8 mouse cellular contexts compared by ENCODE assay signal in genomic region chr14:55634874-55635522, GRCm38 (mm10). TPM values are rescaled to one million over a fixed set of nuclear protein-coding genes. Genes with fewer than 3 reads are reported as not detected.
A peak's percentile ranks its signal among the peaks of the same experiment; 100 is the strongest.
DNase-seq lines count a peak whose midpoint lies in the region; ATAC-seq and TF ChIP-seq lines count a peak whose summit lies in the region.

No protein-coding gene starts in this region.

- peak; percentile 71 for ATAC-seq in embryonic facial prominence, embryonic 11.5 days (replicated peaks; ENCODE audit: insufficient number of reproducible peaks, low FRiP score, low TSS enrichment, low read depth)
- ATAC-seq in hindbrain, embryonic 11.5 days (ENCODE audit: low FRiP score), result peak; percentile 77
- ATAC-seq in neural tube, embryonic 13.5 days (ENCODE audit: low read depth), result no peak; the same call in none of the 2 replicates

- no peaks in the 10 kb centered on the region for H3K4me1 ChIP-seq in embryonic facial prominence, embryonic 11.5 days (ENCODE audit: control insufficient read depth, insufficient read depth, low read length)
- H3K4me1 ChIP-seq in hindbrain, embryonic 11.5 days (replicated peaks; ENCODE audit: control insufficient read depth, insufficient read depth, low read length), result peaks cover 3% of the 10 kb centered on the region; the same call in 1 of the 2 replicates
- peaks cover 3% of the 10 kb centered on the region; the same call in 1 of the 2 replicates for H3K4me1 ChIP-seq in liver, adult 2 months (ENCODE audit: control insufficient read depth, insufficient read depth, low read length)
- peaks cover 23% of the 10 kb centered on the region for H3K4me1 ChIP-seq in neural tube, embryonic 13.5 days (replicated peaks)

- peaks cover 18% of the 10 kb centered on the region for H3K36me3 ChIP-seq in embryonic facial prominence, embryonic 11.5 days (replicated peaks; ENCODE audit: control insufficient read depth, insufficient read depth, low read depth, low read length)
- peaks cover 13% of the 10 kb centered on the region for H3K36me3 ChIP-seq in hindbrain, embryonic 11.5 days (ENCODE audit: control insufficient read depth, insufficient read depth, low read length)
- peaks cover 4% of the 10 kb centered on the region; the same call in 1 of the 2 replicates for H3K36me3 ChIP-seq in liver, adult 2 months (ENCODE audit: control insufficient read depth, insufficient read depth, low read length)
- H3K36me3 ChIP-seq in neural tube, embryonic 13.5 days, result peaks cover 79% of the 10 kb centered on the region

- H3K79me2 ChIP-seq in liver, adult 2 months (ENCODE audit: control insufficient read depth, insufficient read depth, low read length), result 0 out of 2 replicates have a peak, but pooled peaks cover 2% of the 10 kb centered on the region

- peak overlapping the region; percentile 80 for H3K4me3 ChIP-seq in layer of hippocampus, adult 2 months
- H3K4me3 ChIP-seq in embryonic facial prominence, embryonic 11.5 days (ENCODE audit: low read depth, low read length), result peak overlapping the region; percentile 70
- H3K4me3 ChIP-seq in hindbrain, embryonic 11.5 days (ENCODE audit: low read depth, low read length), result peak overlapping the region; percentile 67
- peak overlapping the region; percentile 78 for H3K4me3 ChIP-seq in liver, adult 2 months (ENCODE audit: insufficient read depth, low read depth, low read length)
- H3K4me3 ChIP-seq in neural tube, embryonic 13.5 days, result peak overlapping the region; percentile 73

- H3K4me2 ChIP-seq in embryonic facial prominence, embryonic 11.5 days (ENCODE audit: low read depth, low read length), result peak overlapping the region; percentile 90
- H3K4me2 ChIP-seq in hindbrain, embryonic 11.5 days (replicated peaks; ENCODE audit: low read depth, low read length), result peak overlapping the region; percentile 90
- peak overlapping the region; percentile 95 for H3K4me2 ChIP-seq in neural tube, embryonic 13.5 days

- peak overlapping the region; percentile 88 for H3K27ac ChIP-seq in layer of hippocampus, adult 2 months
- peak overlapping the region; percentile 52; the same call in 1 of the 2 replicates for H3K27ac ChIP-seq in embryonic facial prominence, embryonic 11.5 days (replicated peaks; ENCODE audit: low read depth, low read length)
- H3K27ac ChIP-seq in hindbrain, embryonic 11.5 days (ENCODE audit: low read depth, low read length), result peak overlapping the region; percentile 69
- peak overlapping the region; percentile 21; the same call in 1 of the 2 replicates for H3K27ac ChIP-seq in liver, adult 2 months (replicated peaks; ENCODE audit: insufficient read depth, low read depth, low read length)
- H3K27ac ChIP-seq in neural tube, embryonic 13.5 days (replicated peaks), result peak overlapping the region; percentile 85

- peak overlapping the region; percentile 78 for H3K9ac ChIP-seq in embryonic facial prominence, embryonic 11.5 days (replicated peaks; ENCODE audit: low read length)
- H3K9ac ChIP-seq in hindbrain, embryonic 11.5 days (ENCODE audit: low read depth, low read length), result peak overlapping the region; percentile 80
- H3K9ac ChIP-seq in liver, adult 2 months (ENCODE audit: low read depth, low read length), result peak overlapping the region; percentile 84
- peak overlapping the region; percentile 83 for H3K9ac ChIP-seq in neural tube, embryonic 13.5 days

- H3K27me3 ChIP-seq in embryonic facial prominence, embryonic 11.5 days (ENCODE audit: control insufficient read depth, insufficient read depth, low read length), result no peaks in the 10 kb centered on the region
- no peaks in the 10 kb centered on the region for H3K27me3 ChIP-seq in hindbrain, embryonic 11.5 days (ENCODE audit: control insufficient read depth, insufficient read depth, low read length)
- no peaks in the 10 kb centered on the region for H3K27me3 ChIP-seq in liver, adult 2 months (ENCODE audit: control insufficient read depth, insufficient read depth, low read length)
- no peaks in the 10 kb centered on the region for H3K27me3 ChIP-seq in neural tube, embryonic 13.5 days

- WGBS in embryonic facial prominence, embryonic 11.5 days, result 3% methylated on average over 23 of the region's 23 CpGs
- 4% methylated on average over 23 of the region's 23 CpGs for WGBS in hindbrain, embryonic 11.5 days
- 12% methylated on average over 23 of the region's 23 CpGs for WGBS in liver, adult 2 months
- 4% methylated on average over 23 of the region's 23 CpGs for WGBS in neural tube, embryonic 13.5 days

- H3K9me3 ChIP-seq in embryonic facial prominence, embryonic 11.5 days (replicated peaks; ENCODE audit: control insufficient read depth, low read length), result no peaks in the 10 kb centered on the region
- no peaks in the 10 kb centered on the region for H3K9me3 ChIP-seq in hindbrain, embryonic 11.5 days (ENCODE audit: control insufficient read depth, low read length)
- no peaks in the 10 kb centered on the region for H3K9me3 ChIP-seq in neural tube, embryonic 13.5 days

- no peak for TF ChIP-seq POLR2A in liver, adult 2 months (IDR thresholded peaks at IDR 0.05; ENCODE audit: extremely low read depth, insufficient read depth, low read length)

- no peak; the same call in 1 of the 2 replicates for TF ChIP-seq CTCF in layer of hippocampus, adult 2 months (conservative IDR thresholded peaks at IDR 0.05)
- no peak for TF ChIP-seq CTCF in liver, adult 2 months (IDR thresholded peaks at IDR 0.05; ENCODE audit: low read depth, low read length)

- peak in 1 of 2 experiments; percentile 35 for DNase-seq in layer of hippocampus, adult 2 months (ENCODE audit: low spot score in 2 of 2)
- DNase-seq in layer of hippocampus, adult 9-11 months, result no peak
- peak; percentile 54 for DNase-seq in MN1 (ENCODE audit: low spot score)
- DNase-seq in embryonic facial prominence, embryonic 11.5 days (ENCODE audit: low spot score), result no peak
- no peak for DNase-seq in hindbrain, embryonic 11.5 days (ENCODE audit: low spot score)
- DNase-seq in liver, adult 2 months (ENCODE audit: extremely low read depth, low read depth, low spot score), result peak; percentile 17
- DNase-seq in layer of hippocampus, adult 11-12 months (ENCODE audit: low spot score), result no peak

RNA-seq across cellular contexts. Expression of gene Ipo4, which starts 0.8 kb away (rescaled TPM):
- total RNA-seq in layer of hippocampus, adult 2 months (2021), result 100 to 1,000 TPM; 139 to 142 TPM
- 85.0 and 86.9 TPM in 2 replicates for polyA plus RNA-seq in embryonic facial prominence, embryonic 11.5 days (2014; fragmentation: Nextera tagmentation; extraction: Ambion mirVana)
- 71.2 and 73.1 TPM in 2 replicates for polyA plus RNA-seq in hindbrain, embryonic 11.5 days (2014; fragmentation: Nextera tagmentation; extraction: Ambion mirVana)
- 16.8 and 32.6 TPM in 2 replicates for total RNA-seq in liver, adult 2 months (2014; rRNA removed)
- 42.0 and 53.0 TPM in 2 replicates for polyA plus RNA-seq in liver, adult 2 months (2012; rRNA removed)
- 81.6 and 84.5 TPM in 2 replicates for polyA plus RNA-seq in neural tube, embryonic 13.5 days (2015; fragmentation: Nextera tagmentation; extraction: Ambion mirVana)

RNA-seq across cellular contexts. Expression of gene Gm49378, which starts 2.7 kb away (rescaled TPM):
- 1 to 10 TPM; 2.6 to 6.5 TPM for total RNA-seq in layer of hippocampus, adult 2 months (2021)
- 2.6 and 3.5 TPM in 2 replicates for polyA plus RNA-seq in embryonic facial prominence, embryonic 11.5 days (2014; fragmentation: Nextera tagmentation; extraction: Ambion mirVana)
- 1.7 and 4.0 TPM in 2 replicates for polyA plus RNA-seq in hindbrain, embryonic 11.5 days (2014; fragmentation: Nextera tagmentation; extraction: Ambion mirVana)
- 1.1 and 2.1 TPM in 2 replicates for total RNA-seq in liver, adult 2 months (2014; rRNA removed)
- 7.0 and 7.9 TPM in 2 replicates for polyA plus RNA-seq in liver, adult 2 months (2012; rRNA removed)
- polyA plus RNA-seq in neural tube, embryonic 13.5 days (2015; fragmentation: Nextera tagmentation; extraction: Ambion mirVana), result 1.9 and 3.0 TPM in 2 replicates

RNA-seq across cellular contexts. Expression of gene Tm9sf1, which starts 8.6 kb away (rescaled TPM):
- total RNA-seq in layer of hippocampus, adult 2 months (2021), result 10 to 100 TPM; 40.4 to 45.8 TPM
- 68.4 and 70.2 TPM in 2 replicates for polyA plus RNA-seq in embryonic facial prominence, embryonic 11.5 days (2014; fragmentation: Nextera tagmentation; extraction: Ambion mirVana)
- 60.2 and 61.9 TPM in 2 replicates for polyA plus RNA-seq in hindbrain, embryonic 11.5 days (2014; fragmentation: Nextera tagmentation; extraction: Ambion mirVana)
- 46.5 and 62.0 TPM in 2 replicates for total RNA-seq in liver, adult 2 months (2014; rRNA removed)
- polyA plus RNA-seq in liver, adult 2 months (2012; rRNA removed), result 66.3 and 70.4 TPM in 2 replicates
- polyA plus RNA-seq in neural tube, embryonic 13.5 days (2015; fragmentation: Nextera tagmentation; extraction: Ambion mirVana), result 60.0 and 61.2 TPM in 2 replicates

RNA-seq across cellular contexts. Expression of gene Tssk4, which starts 15.0 kb away (rescaled TPM):
- total RNA-seq in layer of hippocampus, adult 2 months (2021), result 1 to 10 TPM in 1 of 2 experiments, under 1 TPM in 1; 0.96 to 1.6 TPM
- polyA plus RNA-seq in embryonic facial prominence, embryonic 11.5 days (2014; fragmentation: Nextera tagmentation; extraction: Ambion mirVana), result 0.38 and 0.84 TPM in 2 replicates
- 0.38 and 0.48 TPM in 2 replicates for polyA plus RNA-seq in hindbrain, embryonic 11.5 days (2014; fragmentation: Nextera tagmentation; extraction: Ambion mirVana)
- total RNA-seq in liver, adult 2 months (2014; rRNA removed), result 0.09 and 0.47 TPM in 2 replicates
- polyA plus RNA-seq in liver, adult 2 months (2012; rRNA removed), result 0.18 and 0.24 TPM in 2 replicates
- 0.30 and 0.31 TPM in 2 replicates for polyA plus RNA-seq in neural tube, embryonic 13.5 days (2015; fragmentation: Nextera tagmentation; extraction: Ambion mirVana)

RNA-seq across cellular contexts. Expression of gene Rec8, which starts 17.2 kb away (rescaled TPM):
- 1 to 10 TPM; 1.9 to 2.5 TPM for total RNA-seq in layer of hippocampus, adult 2 months (2021)
- 3.8 and 4.2 TPM in 2 replicates for polyA plus RNA-seq in embryonic facial prominence, embryonic 11.5 days (2014; fragmentation: Nextera tagmentation; extraction: Ambion mirVana)
- polyA plus RNA-seq in hindbrain, embryonic 11.5 days (2014; fragmentation: Nextera tagmentation; extraction: Ambion mirVana), result 8.2 and 8.8 TPM in 2 replicates
- 0.34 and 0.46 TPM in 2 replicates for total RNA-seq in liver, adult 2 months (2014; rRNA removed)
- 0.54 and 2.3 TPM in 2 replicates for polyA plus RNA-seq in liver, adult 2 months (2012; rRNA removed)
- polyA plus RNA-seq in neural tube, embryonic 13.5 days (2015; fragmentation: Nextera tagmentation; extraction: Ambion mirVana), result 17.4 and 17.6 TPM in 2 replicates

Comparison
In these comparisons a context has a peak if more than half of its experiments do, and no peak if none do; other contexts are left out.
1. DNase-seq: peak in MN1 (single experiment) and liver, adult 2 months (single experiment); none in layer of hippocampus, adult 9-11 months (single experiment), embryonic facial prominence, embryonic 11.5 days (single experiment), hindbrain, embryonic 11.5 days (single experiment) and layer of hippocampus, adult 11-12 months (single experiment).
2. H3K27ac ChIP-seq: peak in every context shown above with its lines; median percentile 88 in layer of hippocampus, adult 2 months; 85 in neural tube, embryonic 13.5 days; 69 in hindbrain, embryonic 11.5 days; 52 in embryonic facial prominence, embryonic 11.5 days; 21 in liver, adult 2 months.
3. Peak in every context shown above with its lines, with median percentiles within 50 percentile points of each other: H3K4me3 ChIP-seq, H3K4me2 ChIP-seq and H3K9ac ChIP-seq.